Mouse (Mus musculus): ENCODE measurements around the gene Alg12. TPM values are rescaled to one million over a fixed set of nuclear protein-coding genes. Genes with fewer than 3 reads are reported as not detected.

The Alg12 gene
- total RNA-seq, 2 experiments from 2014 or later = 12.0 to 12.4 TPM

- DNase-seq (ENCODE audit: low spot score in 2 of 2) = no peak
Observed at GRCm38 (mm10) chr15:88854969-88855830, 36.1 kb upstream of the Alg12 start.

GRCm38 (mm10) chr15:88854119-88854968 is 35.2 kb upstream of the Alg12 start:
- no peak for DNase-seq (ENCODE audit: low spot score in 2 of 2)

DNA sequence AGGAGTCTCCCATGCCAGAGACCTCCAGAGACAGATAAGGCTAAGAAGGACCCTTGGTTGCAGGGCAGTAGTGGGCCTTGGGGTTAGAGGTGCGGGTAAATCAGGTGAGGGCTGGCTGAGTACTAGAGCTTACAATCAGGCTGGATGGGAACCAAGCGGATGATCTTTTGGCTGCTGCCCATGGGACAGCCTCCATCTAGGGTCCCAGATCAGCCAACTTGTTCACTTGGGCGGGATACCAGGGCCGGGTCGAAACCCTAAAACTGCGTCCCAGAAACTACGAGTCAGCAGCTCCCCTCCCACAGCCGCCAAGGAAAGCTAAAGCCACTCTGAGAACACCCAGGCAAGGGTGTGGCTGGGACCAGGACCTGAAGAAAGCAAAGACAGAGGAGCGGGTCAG is 34.0 kb upstream of the Alg12 start:
- DNase-seq (ENCODE audit: low spot score in 2 of 2) = no peak

GRCm38 (mm10) chr15:88851507-88852149 is 32.5 kb upstream of the Alg12 start:
- DNase-seq (ENCODE audit: low spot score in 2 of 2) = no peak

- DNase-seq (ENCODE audit: low spot score in 2 of 2) = no peak
Observed at GRCm38 (mm10) chr15:88851076-88851475, 32.0 kb upstream of the Alg12 start.

GRCm38 (mm10) chr15:88850146-88850826 is 31.2 kb upstream of the Alg12 start:
- peak; percentile 67 to 92 for DNase-seq (ENCODE audit: low spot score in 2 of 2)

DNA sequence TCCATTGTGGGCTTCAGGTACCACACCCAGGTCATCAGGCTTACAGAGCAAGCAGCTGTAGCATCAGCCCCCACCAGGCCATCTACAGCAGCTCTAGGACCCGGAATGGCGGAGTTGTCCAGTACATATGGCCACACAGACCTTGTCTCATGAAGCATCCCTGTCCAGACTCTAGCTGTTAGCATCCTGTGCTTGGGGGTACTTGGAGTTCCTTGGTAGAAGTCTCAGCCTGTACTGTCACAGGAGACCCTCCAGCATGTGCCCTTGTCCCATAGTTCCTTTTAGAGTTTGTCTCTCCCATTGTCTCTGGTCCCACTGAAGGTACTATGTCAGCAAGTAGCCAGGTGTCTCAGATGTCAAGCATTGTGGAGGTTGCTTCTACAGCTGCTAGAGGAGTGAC is 30.5 kb upstream of the Alg12 start:
- DNase-seq (ENCODE audit: low spot score in 2 of 2) = no peak

- DNase-seq (ENCODE audit: low spot score in 2 of 2) = no peak
Observed at GRCm38 (mm10) chr15:88848661-88849060, 29.5 kb upstream of the Alg12 start.

DNA sequence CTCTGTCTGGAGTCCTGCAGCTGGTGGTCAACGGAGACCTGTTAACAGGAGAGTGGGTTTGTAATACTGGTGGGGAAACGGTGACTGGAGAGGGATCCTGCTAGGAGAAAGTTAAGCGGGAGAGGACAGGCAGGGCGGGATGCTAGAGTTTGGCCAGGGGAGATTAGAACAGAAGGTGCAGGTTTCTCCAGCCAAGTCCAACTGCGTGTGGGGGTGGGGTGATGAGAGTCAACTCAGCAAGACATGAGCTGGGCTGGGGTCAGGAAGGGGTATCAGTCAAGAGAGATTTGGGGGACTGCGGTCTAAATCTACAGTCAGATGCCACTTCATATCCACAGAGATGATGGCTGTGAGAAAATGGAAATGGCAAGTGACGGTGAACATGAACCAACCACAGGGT is 25.8 kb upstream of the Alg12 start:
- DNase-seq (ENCODE audit: low spot score in 2 of 2) = no peak

DNA sequence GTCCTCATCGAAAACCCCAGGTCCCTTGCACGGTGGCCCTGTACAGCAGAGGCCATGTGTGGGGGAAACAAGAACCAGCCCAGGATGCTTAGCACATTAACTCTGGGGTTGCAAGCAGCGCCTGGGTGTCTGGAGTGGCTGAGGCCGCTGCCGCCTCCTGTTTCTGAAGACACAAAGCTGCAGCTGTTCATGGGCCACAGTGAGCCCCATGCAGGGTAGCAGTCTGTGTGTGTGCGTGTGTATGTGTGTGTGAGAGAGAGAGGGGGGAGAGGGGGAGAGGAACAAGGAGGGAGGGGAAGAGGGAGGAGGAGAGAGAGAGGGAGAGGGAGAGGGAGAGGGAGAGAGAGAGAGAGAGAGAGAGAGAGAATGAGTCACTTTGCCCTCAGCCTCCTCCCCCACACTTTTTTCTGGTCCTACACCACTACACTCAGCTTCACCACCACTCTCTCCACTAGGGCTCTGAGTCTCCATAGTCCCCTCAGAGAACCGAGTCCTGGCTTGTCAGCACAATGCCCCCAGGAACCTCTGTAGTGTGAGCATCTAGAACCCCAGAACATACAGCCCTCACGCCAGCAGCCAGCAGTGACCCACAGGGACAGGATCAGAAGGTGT is 24.5 kb upstream of the Alg12 start:
- DNase-seq (ENCODE audit: low spot score in 2 of 2) = peak in 1 of 2 experiments; percentile 51

GRCm38 (mm10) chr15:88842300-88842673 is 23.2 kb upstream of the Alg12 start:
- no peak for DNase-seq (ENCODE audit: low spot score in 2 of 2)

- DNase-seq (ENCODE audit: low spot score in 2 of 2) = no peak
Observed at GRCm38 (mm10) chr15:88841580-88842299, 22.6 kb upstream of the Alg12 start.

- DNase-seq (ENCODE audit: low spot score in 2 of 2) = no peak
Observed at GRCm38 (mm10) chr15:88841160-88841559, 22.0 kb upstream of the Alg12 start.

GRCm38 (mm10) chr15:88840126-88840525 is 21.0 kb upstream of the Alg12 start:
- peak in 1 of 2 experiments; percentile 55 for DNase-seq (ENCODE audit: low spot score in 2 of 2)

DNA sequence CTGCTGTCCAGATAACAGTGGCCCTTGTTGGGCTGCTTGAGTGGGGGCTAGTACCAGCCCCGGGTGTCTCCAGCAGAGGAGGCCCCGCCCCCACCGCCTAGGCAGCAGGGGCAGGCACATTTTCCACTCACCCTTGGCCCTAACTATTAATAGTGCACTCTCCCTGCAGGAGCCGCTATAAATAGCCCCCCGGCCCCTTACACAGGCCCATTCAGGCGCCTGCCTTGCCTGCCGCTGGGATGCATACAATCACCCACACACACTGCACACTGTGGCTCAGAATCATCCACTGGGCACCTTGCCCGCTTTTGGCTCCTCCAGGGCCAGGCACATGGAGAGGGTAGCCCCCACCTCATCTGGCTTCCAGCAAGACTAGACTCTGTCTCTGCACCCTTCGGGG is 20.2 kb upstream of the Alg12 start:
- peak; percentile 62 to 81 for DNase-seq (ENCODE audit: low spot score in 2 of 2)

DNA sequence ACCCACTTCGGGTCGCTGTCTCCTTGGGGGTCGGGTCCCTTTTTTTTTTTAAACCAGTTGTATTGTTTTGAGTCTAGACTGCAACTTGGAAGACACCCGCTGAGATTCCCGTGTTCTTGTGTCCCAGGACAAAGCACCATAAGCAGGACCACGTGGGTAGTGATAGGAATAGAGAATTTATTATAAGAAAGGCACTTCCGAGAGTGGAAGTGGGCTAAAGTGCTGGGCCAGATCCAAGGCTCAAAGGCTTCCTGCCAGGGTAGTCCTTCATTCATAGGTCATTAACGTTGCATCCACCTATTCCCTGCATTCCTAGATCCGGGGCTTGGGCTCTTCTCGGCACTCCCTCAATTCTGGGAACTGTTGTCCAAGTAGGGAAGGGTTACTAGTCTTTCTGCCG is 18.9 kb upstream of the Alg12 start:
- DNase-seq (ENCODE audit: low spot score in 2 of 2) = no peak

- peak; percentile 48 to 59 for DNase-seq (ENCODE audit: low spot score in 2 of 2)
Observed at GRCm38 (mm10) chr15:88837199-88837932, 18.2 kb upstream of the Alg12 start.

- DNase-seq (ENCODE audit: low spot score in 2 of 2) = no peak
Observed at GRCm38 (mm10) chr15:88836571-88836970, 17.5 kb upstream of the Alg12 start.

- no peak for DNase-seq (ENCODE audit: low spot score in 2 of 2)
Observed at GRCm38 (mm10) chr15:88836031-88836430, 16.9 kb upstream of the Alg12 start.
